Mouse (Mus musculus): ENCODE measurements around the gene Ldlr.

GRCm38 (mm10) chr9:21749382-21750118, 26.3 kb downstream of the Ldlr start:
- TF ChIP-seq POLR2A (IDR thresholded peaks at IDR 0.05; ENCODE audit: borderline replicate concordance, insufficient read depth, low read length): no peak
- no peak for TF ChIP-seq CTCF (IDR thresholded peaks at IDR 0.05; ENCODE audit: borderline replicate concordance, insufficient read depth, low read depth, low read length)
